Mouse (Mus musculus) cerebellum, postnatal 14 days (tissue): ENCODE results near the gene Ccdc173.
"Not testable (repeated sequence)": the region's sequence is repeated elsewhere in the genome, so short reads cannot be mapped to it uniquely, and the experiment has no call there.

ENCODE experiments used
- DNase-seq, 2 experiments: peaks; one replicate each; pipeline ENCODE4 v3.0.0; 2021; ENCODE audit warnings: mixed read lengths in 2 of 2

Ccdc173 gene

GRCm38 (mm10) chr2:69789429-69790069 lies at the start of gene Ccdc173, which contains the start of gene Phospho2:
Gene Ccdc173, minus strand, starts transcription at chr2:69789575.
Gene Phospho2, plus strand, starts transcription at chr2:69789623.
- DNase-seq = peak; percentile 99

GRCm38 (mm10) chr2:69838707-69839106 lies 49.3 kb upstream of the Ccdc173 start:
- no peak for DNase-seq

- DNase-seq = no peak
These were observed 48.6 kb upstream of the Ccdc173 start for GRCm38 (mm10) chr2:69837996-69838395.

GRCm38 (mm10) chr2:69837244-69837967 lies 48.0 kb upstream of the Ccdc173 start:
- no peak for DNase-seq

GRCm38 (mm10) chr2:69830116-69830515 lies 40.7 kb upstream of the Ccdc173 start:
- DNase-seq = no peak

GRCm38 (mm10) chr2:69829680-69830079 lies 40.3 kb upstream of the Ccdc173 start:
- no peak for DNase-seq

- DNase-seq = no peak
These were observed 38.7 kb upstream of the Ccdc173 start for GRCm38 (mm10) chr2:69828031-69828430.

- DNase-seq = peak; percentile 69 to 84
These were observed 37.0 kb upstream of the Ccdc173 start for GRCm38 (mm10) chr2:69826380-69826779.

GRCm38 (mm10) chr2:69825898-69826297 lies 36.5 kb upstream of the Ccdc173 start:
- DNase-seq = peak; percentile 33 to 67

- DNase-seq = peak in 1 of 2 experiments; percentile 76
These were observed 33.8 kb upstream of the Ccdc173 start for GRCm38 (mm10) chr2:69823129-69823677.

GRCm38 (mm10) chr2:69822361-69823128 lies 33.2 kb upstream of the Ccdc173 start:
- DNase-seq = peak; percentile 72 to 77

GRCm38 (mm10) chr2:69821711-69822110 lies 32.3 kb upstream of the Ccdc173 start, which contains the start of gene Klhl23:
Gene Klhl23, plus strand, starts transcription at chr2:69821944.
- peak in 1 of 2 experiments; percentile 17 for DNase-seq

- DNase-seq = no peak
These were observed 30.8 kb upstream of the Ccdc173 start for GRCm38 (mm10) chr2:69820201-69820600.

- DNase-seq = no peak
These were observed 29.1 kb upstream of the Ccdc173 start for GRCm38 (mm10) chr2:69818350-69819085.

GRCm38 (mm10) chr2:69816575-69816974 lies 27.2 kb upstream of the Ccdc173 start:
- no peak for DNase-seq

- not testable (repeated sequence) for DNase-seq
These were observed 22.0 kb upstream of the Ccdc173 start for GRCm38 (mm10) chr2:69811349-69811748.

GRCm38 (mm10) chr2:69810169-69810568 lies 20.8 kb upstream of the Ccdc173 start:
- no peak for DNase-seq

- not testable (repeated sequence) for DNase-seq
These were observed 15.3 kb upstream of the Ccdc173 start for GRCm38 (mm10) chr2:69804663-69805062.

- DNase-seq = no peak
These were observed 14.4 kb upstream of the Ccdc173 start for GRCm38 (mm10) chr2:69803756-69804155.

GRCm38 (mm10) chr2:69802911-69803312 lies 13.5 kb upstream of the Ccdc173 start:
- DNase-seq = peak; percentile 66

- no peak for DNase-seq
These were observed 1.3 kb upstream of the Ccdc173 start for GRCm38 (mm10) chr2:69790722-69791121.

- peak; percentile 90 to 91 for DNase-seq
These were observed 910 bp upstream of the Ccdc173 start for GRCm38 (mm10) chr2:69790285-69790684.
